Mouse (Mus musculus) gonadal fat pad, adult 2 months (tissue): Measurements from ENCODE around the gene Col8a1. TPM values are rescaled to one million over a fixed set of nuclear protein-coding genes. Genes with fewer than 3 reads are reported as not detected.

Source experiments
- polyA plus RNA-seq: library from polyadenylated mRNA; depleted of rRNA; stranded (reverse); fragments of >200 nt; gene quantifications from 2 replicates; pipeline ENCODE4 v1.2.3, GENCODE M21; 2012; rRNA removed

The Col8a1 gene
- polyA plus RNA-seq, 1 experiment = 3.7 TPM

Other genes with a start within 250 kb of the Col8a1 start
- 6.5 and 7.2 TPM in 2 replicates for gene Cmss1, start 147.9 kb downstream of the Col8a1 start, polyA plus RNA-seq